Mouse (Mus musculus) lung, embryonic 14.5 days (tissue): ENCODE data around the gene Mlxipl. TPM values are rescaled to one million over a fixed set of nuclear protein-coding genes. Genes with fewer than 3 reads are reported as not detected.

Source experiments
- ATAC-seq: fragments of 200-750 bp; cut with Nextera tagmentation; 2 replicates; pipeline ENCODE4 v1.8.0; 2017; ENCODE audit warnings: mild to moderate bottlenecking, moderate TSS enrichment, moderate library complexity; ENCODE audit not compliant: insufficient read depth
- DNase-seq: peaks from one replicate; pipeline ENCODE4 v3.0.0-alpha.2; 2015
- H3K27ac ChIP-seq: fragments of 300-500 bp; sonication (generic); 2 replicates; pipeline ENCODE4 v1.5.1; 2014; ENCODE audit warnings: low read depth, mild to moderate bottlenecking, moderate library complexity
- H3K27me3 ChIP-seq: fragments of 300-500 bp; sonication (generic); 2 replicates; pipeline ENCODE4 v1.6.1; 2014; ENCODE audit warnings: low read length, control low read depth; ENCODE audit not compliant: insufficient read depth
- H3K36me3 ChIP-seq: fragments of 300-500 bp; sonication (generic); 2 replicates; pipeline ENCODE4 v1.6.1; 2014; ENCODE audit warnings: control low read depth; ENCODE audit not compliant: insufficient read depth
- H3K4me1 ChIP-seq: fragments of 300-500 bp; sonication (generic); 2 replicates; pipeline ENCODE4 v1.6.1; 2014; ENCODE audit warnings: antibody characterized with exemption, control low read depth; ENCODE audit not compliant: insufficient read depth
- H3K4me2 ChIP-seq: fragments of 300-500 bp; sonication (generic); 2 replicates; pipeline ENCODE4 v1.6.1; 2014; ENCODE audit warnings: mild to moderate bottlenecking
- H3K4me3 ChIP-seq: fragments of 300-500 bp; sonication (generic); 2 replicates; pipeline ENCODE4 v1.5.1; 2014; ENCODE audit warnings: low read depth, low read length
- H3K9ac ChIP-seq: fragments of 300-500 bp; sonication (generic); 2 replicates; pipeline ENCODE4 v1.6.1; 2014
- H3K9me3 ChIP-seq: fragments of 300-500 bp; sonication (generic); 2 replicates; pipeline ENCODE4 v1.6.1; 2016; ENCODE audit warnings: low read depth, low read length, control low read depth
- CTCF ChIP-seq: IDR thresholded peaks from 2 replicates; pipeline ENCODE4 v1.5.1; 2016; ENCODE audit warnings: antibody characterized with exemption, low read depth
- whole genome bisulfite sequencing: fragments of 180-500 bp; shearing (Covaris S2); extraction: QIAGEN DNeasy Blood & Tissue Kit; methylation state at CpG from one replicate; pipeline ENCODE4 v1.1.7; 2014; 5-methylcytosine and 5-hydroxymethylcytosine counted together
- polyA plus RNA-seq: library from polyadenylated mRNA; unstranded; fragments of >200 nt; fragmentation: Nextera tagmentation; extraction: Ambion mirVana; gene quantifications from 2 replicates; pipeline ENCODE4 v1.2.1, GENCODE M21; 2014

The Mlxipl gene
- polyA plus RNA-seq, 1 experiment from 2014 or later: 2.1 TPM

GRCm38 (mm10) chr5:135169479-135169878 lies 79.8 kb downstream of the Mlxipl start:
- H3K36me3 ChIP-seq: peaks cover 37% of the 10 kb centered on the region
- peak overlapping the region; percentile 98 for H3K27ac ChIP-seq
- H3K9me3 ChIP-seq: no peaks in the 10 kb centered on the region
- no peak for DNase-seq
- ATAC-seq: no peak
- no peaks in the 10 kb centered on the region for H3K27me3 ChIP-seq
- H3K4me2 ChIP-seq: peak overlapping the region; percentile 97
- peaks cover 6% of the 10 kb centered on the region for H3K4me1 ChIP-seq
- peak overlapping the region; percentile 73 for H3K9ac ChIP-seq
- no peak for TF ChIP-seq CTCF
- 87% methylated on average over 5 of the region's 5 CpGs for WGBS
- peak overlapping the region; percentile 70 for H3K4me3 ChIP-seq

GRCm38 (mm10) chr5:135171688-135172220 lies 82.1 kb downstream of the Mlxipl start:
- TF ChIP-seq CTCF: no peak
- H3K9me3 ChIP-seq: no peaks in the 10 kb centered on the region
- H3K4me1 ChIP-seq: peaks cover 6% of the 10 kb centered on the region
- H3K4me2 ChIP-seq: no peak overlapping the region
- no peak overlapping the region for H3K4me3 ChIP-seq
- DNase-seq (no peak), ATAC-seq (no peak)
- no peaks in the 10 kb centered on the region for H3K27me3 ChIP-seq
- no peak overlapping the region for H3K27ac ChIP-seq
- 90% methylated on average over 6 of the region's 6 CpGs for WGBS
- peaks cover 58% of the 10 kb centered on the region for H3K36me3 ChIP-seq
- H3K9ac ChIP-seq: no peak overlapping the region

- 89% methylated on average over 5 of the region's 5 CpGs for WGBS
- no peak for ATAC-seq
- no peak for DNase-seq
- H3K9ac ChIP-seq: no peak overlapping the region
- no peak overlapping the region for H3K4me3 ChIP-seq
- peaks cover 6% of the 10 kb centered on the region for H3K4me1 ChIP-seq
- H3K4me2 ChIP-seq: no peak overlapping the region
- H3K9me3 ChIP-seq: no peaks in the 10 kb centered on the region
- H3K27ac ChIP-seq: no peak overlapping the region
- no peak for TF ChIP-seq CTCF
- H3K36me3 ChIP-seq: peaks cover 68% of the 10 kb centered on the region
- H3K27me3 ChIP-seq: no peaks in the 10 kb centered on the region
These were observed 83.3 kb downstream of the Mlxipl start for GRCm38 (mm10) chr5:135172986-135173385.

GRCm38 (mm10) chr5:135175086-135175485 lies 85.4 kb downstream of the Mlxipl start:
- no peaks in the 10 kb centered on the region for H3K9me3 ChIP-seq
- H3K27ac ChIP-seq: no peak overlapping the region
- DNase-seq: no peak
- no peak overlapping the region for H3K4me3 ChIP-seq
- no peak for TF ChIP-seq CTCF
- peaks cover 89% of the 10 kb centered on the region for H3K36me3 ChIP-seq
- no peak overlapping the region for H3K9ac ChIP-seq
- no peaks in the 10 kb centered on the region for H3K4me1 ChIP-seq
- no peaks in the 10 kb centered on the region for H3K27me3 ChIP-seq
- H3K4me2 ChIP-seq: no peak overlapping the region
- ATAC-seq: no peak

GRCm38 (mm10) chr5:135178523-135178922 lies 88.8 kb downstream of the Mlxipl start:
- peaks cover 87% of the 10 kb centered on the region for H3K36me3 ChIP-seq
- no peaks in the 10 kb centered on the region for H3K27me3 ChIP-seq
- no peak overlapping the region for H3K9ac ChIP-seq
- H3K4me1 ChIP-seq: no peaks in the 10 kb centered on the region
- DNase-seq: no peak
- H3K9me3 ChIP-seq: no peaks in the 10 kb centered on the region
- ATAC-seq: no peak
- H3K4me2 ChIP-seq: no peak overlapping the region
- no peak overlapping the region for H3K4me3 ChIP-seq
- 68% methylated on average over 3 of the region's 3 CpGs for WGBS
- no peak for TF ChIP-seq CTCF
- no peak overlapping the region for H3K27ac ChIP-seq

DNA sequence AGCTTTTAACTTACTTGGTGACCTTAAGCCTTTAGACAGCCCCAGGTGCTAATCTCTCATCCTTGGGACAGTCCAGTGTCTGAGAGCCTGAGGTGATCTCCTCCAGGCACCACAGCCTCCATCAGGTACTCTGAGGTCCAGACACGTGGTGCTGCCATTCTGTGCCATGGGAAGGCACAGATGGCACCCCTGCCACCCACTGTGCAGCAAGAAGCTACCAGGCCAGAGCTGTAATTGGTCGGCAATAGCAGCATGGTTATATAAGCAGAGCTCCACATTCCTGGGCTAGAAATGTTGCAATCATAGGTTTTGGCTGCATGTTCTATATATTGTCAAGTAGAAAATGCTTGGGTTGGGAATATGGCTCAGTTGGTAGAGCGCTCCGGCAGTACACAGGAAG lies 89.3 kb downstream of the Mlxipl start:
- TF ChIP-seq CTCF: no peak
- H3K4me2 ChIP-seq: no peak overlapping the region
- H3K4me1 ChIP-seq: no peaks in the 10 kb centered on the region
- peaks cover 82% of the 10 kb centered on the region for H3K36me3 ChIP-seq
- H3K27me3 ChIP-seq: no peaks in the 10 kb centered on the region
- ATAC-seq (no peak), DNase-seq (no peak)
- no peaks in the 10 kb centered on the region for H3K9me3 ChIP-seq
- no peak overlapping the region for H3K27ac ChIP-seq
- no peak overlapping the region for H3K9ac ChIP-seq
- no peak overlapping the region for H3K4me3 ChIP-seq
- WGBS: 84% methylated on average over 4 of the region's 4 CpGs

DNA sequence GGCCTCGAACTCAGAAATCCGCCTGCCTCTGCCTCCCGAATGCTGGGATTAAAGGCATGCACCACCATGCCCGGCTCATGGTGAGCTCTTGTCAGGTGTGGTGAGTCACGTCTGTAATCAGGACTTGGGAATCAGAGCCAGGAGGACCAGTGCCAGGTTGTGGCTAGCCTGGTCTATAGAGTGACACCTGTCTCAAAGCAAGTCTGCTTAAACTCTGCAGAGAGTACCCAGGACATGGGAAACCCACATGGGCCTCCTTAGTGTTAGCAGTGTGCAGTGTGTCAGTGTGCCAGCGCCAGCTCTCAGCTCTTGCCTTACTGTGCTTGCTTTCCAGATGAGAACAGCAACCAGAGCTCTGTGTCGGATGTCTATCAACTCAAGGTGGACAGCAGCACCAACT lies 89.9 kb downstream of the Mlxipl start:
- Histone ChIP-seq H3K4me2 (no peak overlapping the region), H3K27ac (no peak overlapping the region), H3K4me3 (no peak overlapping the region), H3K27me3 (no peaks in the 10 kb centered on the region), H3K9ac (no peak overlapping the region), H3K4me1 (no peaks in the 10 kb centered on the region), H3K9me3 (no peaks in the 10 kb centered on the region), H3K36me3 (peaks cover 80% of the 10 kb centered on the region)
- ATAC-seq (no peak), DNase-seq (no peak)
- 92% methylated on average over 6 of the region's 7 CpGs for WGBS
- TF ChIP-seq CTCF: no peak

GRCm38 (mm10) chr5:135180796-135181195 lies 91.1 kb downstream of the Mlxipl start:
- WGBS: 96% methylated on average over 14 of the region's 14 CpGs
- Histone ChIP-seq H3K9ac (no peak overlapping the region), H3K4me2 (no peak overlapping the region), H3K9me3 (no peaks in the 10 kb centered on the region), H3K27ac (no peak overlapping the region), H3K36me3 (peaks cover 69% of the 10 kb centered on the region), H3K27me3 (no peaks in the 10 kb centered on the region), H3K4me1 (no peaks in the 10 kb centered on the region), H3K4me3 (no peak overlapping the region)
- ATAC-seq: no peak
- no peak for TF ChIP-seq CTCF
- DNase-seq: no peak
